ENCODE assay signal across 13 mouse cellular contexts in genomic region chr8:121792159-121792558, GRCm38 (mm10). TPM values are rescaled to one million over a fixed set of nuclear protein-coding genes. Genes with fewer than 3 reads are reported as not detected.
DNase-seq lines count a peak whose midpoint lies in the region; ATAC-seq and TF ChIP-seq lines count a peak whose summit lies in the region.
"Had no signal": no experiment of that assay in that cellular context is flagged by ENCODE, and none has a peak within 500 bp of the region (broad histone marks: within the 10 kb centered on the region; RNA-seq: fewer than 3 reads in every experiment).

No protein-coding gene starts in this region.

- 17% methylated on average over 7 of the region's 7 CpGs for WGBS in liver, embryonic 15.5 days (ENCODE audit: insufficient replicate concordance)

- H3K4me3 ChIP-seq in layer of hippocampus, adult 2 months = no peak overlapping the region
- H3K4me3 ChIP-seq in cortical plate, adult 2 months (ENCODE audit: insufficient read depth, low read length) = no peak overlapping the region
- H3K4me3 ChIP-seq in liver, embryonic 15.5 days (replicated peaks) = 0 out of 2 replicates have a peak overlapping the region, but pooled peaks have one; percentile 4
- H3K4me3 ChIP-seq: embryonic facial prominence, embryonic 13.5 days; neural tube, embryonic 13.5 days had no signal

- DNase-seq in layer of hippocampus, adult 2 months (ENCODE audit: low spot score in 2 of 2) = no peak
- no peak for DNase-seq in layer of hippocampus, postnatal 36 days
- DNase-seq in gastrocnemius, postnatal 4 days (ENCODE audit: low spot score in 2 of 2) = no peak
- no peak for DNase-seq in T-cell, adult 2 months (ENCODE audit: low spot score)
- no peak for DNase-seq in gastrocnemius, postnatal 14 days
- DNase-seq: kidney, postnatal 25 days; thymus, postnatal 14 days had no signal

- TF ChIP-seq POLR2A in cortical plate, adult 2 months (IDR thresholded peaks at IDR 0.05; ENCODE audit: extremely low read depth, insufficient read depth, low read length) = no peak

- peak overlapping the region; percentile 28; the same call in 1 of the 2 replicates for H3K27ac ChIP-seq in layer of hippocampus, adult 2 months
- H3K27ac ChIP-seq in cortical plate, adult 2 months (ENCODE audit: insufficient read depth, low read length) = peak overlapping the region; percentile 70
- H3K27ac ChIP-seq in liver, embryonic 15.5 days (replicated peaks) = peak overlapping the region; percentile 31
- H3K27ac ChIP-seq: embryonic facial prominence, embryonic 13.5 days; neural tube, embryonic 13.5 days had no signal

- peaks cover 15% of the 10 kb centered on the region; the same call in 1 of the 2 replicates for H3K36me3 ChIP-seq in liver, embryonic 15.5 days (replicated peaks)

- TF ChIP-seq CTCF in layer of hippocampus, adult 2 months (conservative IDR thresholded peaks at IDR 0.05) = no peak
- no peak for TF ChIP-seq CTCF in cortical plate, adult 2 months (IDR thresholded peaks at IDR 0.05; ENCODE audit: extremely low read depth, insufficient read depth, low read length)

- no peaks in the 10 kb centered on the region for H3K9me3 ChIP-seq in liver, embryonic 15.5 days (replicated peaks)
- H3K9me3 ChIP-seq: embryonic facial prominence, embryonic 13.5 days; neural tube, embryonic 13.5 days had no signal

- no peak overlapping the region for H3K9ac ChIP-seq in liver, embryonic 15.5 days
- H3K9ac ChIP-seq: embryonic facial prominence, embryonic 13.5 days; neural tube, embryonic 13.5 days had no signal

- no peak overlapping the region for H3K4me2 ChIP-seq in liver, embryonic 15.5 days
- H3K4me2 ChIP-seq: embryonic facial prominence, embryonic 13.5 days; neural tube, embryonic 13.5 days had no signal

- peaks cover 3% of the 10 kb centered on the region for H3K4me1 ChIP-seq in cortical plate, adult 2 months (ENCODE audit: control insufficient read depth, insufficient read depth, low read length)
- peaks cover 7% of the 10 kb centered on the region; the same call in 1 of the 2 replicates for H3K4me1 ChIP-seq in liver, embryonic 15.5 days (replicated peaks)
- H3K4me1 ChIP-seq: embryonic facial prominence, embryonic 13.5 days; neural tube, embryonic 13.5 days had no signal

- peak; percentile 43; the same call in 1 of the 2 replicates for ATAC-seq in liver, embryonic 15.5 days (ENCODE audit: insufficient read depth)
- peak; percentile 73 for ATAC-seq in megakaryocyte, adult 5-6 weeks (ENCODE audit: poor library complexity, severe bottlenecking)
- ATAC-seq: forebrain, embryonic 16.5 days had no signal

- intact Hi-C loops in gastrocnemius, postnatal 14 days (cut with DNase I; ENCODE audit: low total_unique reads) = no loop called here

- no peaks in the 10 kb centered on the region for H3K27me3 ChIP-seq in liver, embryonic 15.5 days
- H3K27me3 ChIP-seq: embryonic facial prominence, embryonic 13.5 days; neural tube, embryonic 13.5 days had no signal

RNA-seq across cellular contexts. Expression of gene Klhdc4, which starts 37.2 kb away (rescaled TPM):
- total RNA-seq in layer of hippocampus, adult 2 months (2021) = 10 to 100 TPM; 28.5 to 36.2 TPM
- total RNA-seq in layer of hippocampus, postnatal 36 days (2021) = 10 to 100 TPM; 27.7 to 28.0 TPM
- polyA plus RNA-seq in cortical plate, adult 2 months (2012; rRNA removed) = 46.8 and 51.7 TPM in 2 replicates
- polyA plus RNA-seq in liver, embryonic 15.5 days (2015; fragmentation: Nextera tagmentation; extraction: Ambion mirVana) = 16.8 and 19.9 TPM in 2 replicates
- total RNA-seq in megakaryocyte, adult 5-6 weeks (2015) = 12.7 and 17.2 TPM in 2 replicates
- 38.3 and 43.4 TPM in 2 replicates for total RNA-seq in megakaryocyte, adult 5-6 weeks (2017)
- 10 to 100 TPM; 17.5 to 19.0 TPM for total RNA-seq in gastrocnemius, postnatal 4 days (2021)
- total RNA-seq in gastrocnemius, postnatal 14 days (2021) = 1 to 10 TPM; 8.1 to 9.7 TPM
